Mouse (Mus musculus): ENCODE data around the gene Exoc6b.

GRCm38 (mm10) chr6:85096441-85096840 is 27.1 kb upstream of the Exoc6b start:
- TF ChIP-seq POLR2A (IDR thresholded peaks at IDR 0.05; ENCODE audit: insufficient read length, low read depth) (no peak), POLR2AphosphoS2 (IDR thresholded peaks at IDR 0.05; ENCODE audit: insufficient read length, low read depth) (no peak), MAX (IDR thresholded peaks at IDR 0.05; ENCODE audit: low read depth) (no peak), E2F4 (IDR thresholded peaks at IDR 0.05; ENCODE audit: insufficient read depth) (no peak), TCF3 (IDR thresholded peaks at IDR 0.05; ENCODE audit: insufficient read length, low read depth) (no peak)

Measured in myocyte (in vitro differentiated cells).